Mouse (Mus musculus): ENCODE results near the gene 2210010C04Rik.
A peak's percentile ranks its signal among the peaks of the same experiment; 100 is the strongest.

The 2210010C04Rik gene

DNA sequence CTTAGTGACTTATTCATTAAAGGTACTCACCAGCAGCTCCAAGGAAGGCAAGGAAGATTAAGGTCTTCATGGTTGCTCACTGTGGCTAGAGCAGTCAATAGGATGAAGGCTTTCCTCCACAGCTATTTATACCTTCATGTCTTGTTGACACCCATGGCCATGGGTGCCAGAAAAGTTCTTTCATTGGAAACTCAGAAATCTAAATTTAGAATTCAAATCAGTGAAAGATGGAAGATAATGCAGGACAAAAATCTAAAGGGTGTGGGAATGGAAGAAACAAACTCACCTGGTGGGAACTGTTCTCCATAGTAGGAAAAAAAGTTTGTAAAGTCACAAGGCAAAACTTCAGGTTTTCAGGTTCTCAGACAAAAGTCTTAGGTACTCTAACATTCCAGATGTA, at the start of gene 2210010C04Rik:
Gene 2210010C04Rik (minus strand): TSS at position 101 of the 400 bp plus-strand sequence.
- no peak for DNase-seq (ENCODE audit: low read depth, low spot score)

DNA sequence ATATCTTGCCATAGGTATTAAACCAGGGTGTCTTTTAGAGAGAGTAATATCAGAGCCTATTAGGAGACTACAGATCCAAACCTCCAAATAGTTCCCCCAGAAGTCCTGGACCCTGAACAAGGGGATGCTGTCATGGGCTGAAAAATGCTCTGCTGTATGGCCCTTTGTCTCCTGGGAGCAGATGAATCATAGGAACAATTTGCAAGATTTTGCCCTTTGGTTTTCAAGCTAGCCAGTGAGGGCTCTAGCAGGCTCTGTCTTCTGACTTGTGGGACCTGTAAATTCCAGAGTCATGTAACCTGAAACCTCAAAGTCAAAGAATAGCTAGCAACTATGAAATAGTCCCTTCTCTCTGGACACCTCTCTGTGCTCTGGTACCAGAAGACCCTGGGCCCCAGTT, 44.8 kb upstream of the 2210010C04Rik start:
- no peak for DNase-seq (ENCODE audit: low read depth, low spot score)

DNA sequence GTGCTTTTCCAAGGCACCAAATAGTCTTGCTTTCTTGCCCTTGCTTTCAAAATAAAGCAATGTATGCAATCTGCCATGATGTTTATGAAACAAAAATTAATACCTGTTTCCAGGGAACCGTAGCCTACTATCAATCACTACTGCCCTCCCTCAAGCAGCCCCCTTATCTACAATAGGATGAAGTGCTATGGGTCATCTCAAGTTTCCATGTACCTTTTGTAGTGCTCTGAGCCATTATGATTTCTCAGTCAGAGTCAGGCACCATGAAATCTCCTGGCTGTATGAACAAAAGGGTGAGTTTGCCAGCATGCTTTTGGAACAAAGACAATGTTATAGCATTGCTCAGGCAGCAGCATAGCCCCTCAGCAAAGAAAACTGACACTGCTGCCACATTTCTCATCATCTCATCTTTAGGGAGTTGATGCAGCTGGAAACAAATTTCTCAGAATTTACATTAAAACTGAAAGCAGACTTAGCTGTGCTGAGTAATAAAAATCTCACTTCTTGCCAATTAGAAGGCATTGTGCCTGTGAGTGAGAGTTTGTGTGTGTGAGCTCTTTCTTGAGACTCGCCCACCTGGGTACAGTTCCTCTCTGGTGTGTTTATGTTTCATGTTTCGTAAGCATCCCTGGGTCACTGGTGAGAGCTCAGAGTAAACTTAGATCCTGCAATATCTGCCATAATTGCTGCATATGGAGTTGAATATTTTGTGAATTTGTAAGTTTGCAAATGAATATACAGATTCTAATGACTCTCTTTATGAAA, 43.4 kb upstream of the 2210010C04Rik start:
- DNase-seq (ENCODE audit: low read depth, low spot score), result no peak

DNA sequence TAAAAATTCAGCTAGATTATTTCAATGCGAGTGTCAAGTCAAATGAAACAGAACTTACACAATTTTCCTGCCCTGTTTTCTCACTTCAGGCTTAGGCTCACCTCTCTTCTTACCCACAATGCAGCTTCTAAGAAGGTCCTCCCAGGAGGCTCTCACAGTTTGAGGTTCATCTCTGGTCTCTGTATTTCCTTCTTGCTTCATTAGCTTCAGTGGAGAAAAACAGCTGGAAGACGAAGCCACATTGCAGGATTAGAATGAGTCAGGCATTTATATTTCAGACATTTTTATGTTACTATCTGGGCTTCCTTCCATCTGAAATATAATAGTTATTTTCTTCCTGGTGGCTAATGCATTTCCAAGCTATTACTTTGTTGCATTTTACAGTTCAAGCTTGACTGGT, 40.4 kb upstream of the 2210010C04Rik start:
- no peak for DNase-seq (ENCODE audit: low read depth, low spot score)

DNA sequence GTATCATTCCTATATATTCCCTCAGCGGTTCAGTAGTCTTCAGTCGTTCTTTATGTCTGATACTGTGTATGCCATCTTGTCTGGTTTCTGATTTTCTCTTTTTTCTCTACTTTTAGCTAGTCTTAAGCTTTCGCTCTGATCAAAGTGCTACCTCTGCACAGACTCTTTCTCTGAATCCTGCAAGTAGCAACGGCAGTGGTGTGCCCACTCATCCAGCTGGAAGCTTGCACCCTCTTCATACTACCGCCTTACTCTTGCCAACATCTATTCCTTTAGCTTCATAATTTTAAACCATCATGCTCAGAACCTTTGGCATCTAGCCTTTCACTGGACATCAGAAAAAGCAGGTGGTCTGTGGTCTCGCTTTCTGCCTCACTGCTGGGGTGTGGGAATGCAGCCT, 28.0 kb upstream of the 2210010C04Rik start:
- DNase-seq (ENCODE audit: low read depth, low spot score), result no peak

DNA sequence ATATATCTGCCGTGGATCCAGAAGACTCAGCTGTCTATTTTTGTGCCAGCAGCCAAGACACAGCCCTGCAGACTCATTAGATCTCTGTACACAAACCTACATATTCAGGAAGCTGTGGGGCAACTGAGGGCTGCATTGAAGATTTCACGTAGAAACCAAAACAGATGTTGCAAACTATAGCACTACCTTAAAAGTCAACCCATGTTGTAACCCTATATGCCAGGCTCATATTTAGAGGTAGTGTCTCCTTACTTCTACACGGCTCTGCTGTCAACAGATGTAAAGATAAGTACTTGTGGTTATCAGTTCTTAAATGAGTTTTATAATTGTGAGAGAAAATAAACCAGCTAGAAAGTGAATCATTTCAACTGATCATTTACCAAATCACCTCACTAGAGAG, 27.4 kb upstream of the 2210010C04Rik start:
- peak; percentile 25 for DNase-seq (ENCODE audit: low read depth, low spot score)

DNA sequence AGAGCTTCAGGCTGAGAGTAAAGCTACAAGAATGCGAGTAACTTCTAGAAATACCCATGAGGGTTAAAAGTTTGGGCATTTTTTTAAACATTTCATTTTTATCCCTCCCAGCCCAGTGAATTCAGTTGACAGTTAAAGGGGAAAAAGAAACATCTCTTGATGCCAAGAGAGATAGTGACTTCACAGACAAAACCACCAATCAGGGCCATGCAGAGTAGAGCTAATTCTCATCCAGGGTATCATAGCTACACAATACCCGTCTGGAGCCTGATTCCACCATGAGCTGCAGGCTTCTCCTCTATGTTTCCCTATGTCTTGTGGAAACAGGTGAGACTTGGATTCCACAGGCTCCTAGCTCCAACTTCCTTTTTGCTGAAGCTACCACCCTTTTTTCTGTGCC, 26.8 kb upstream of the 2210010C04Rik start:
- peak; percentile 40 for DNase-seq (ENCODE audit: low read depth, low spot score)

DNA sequence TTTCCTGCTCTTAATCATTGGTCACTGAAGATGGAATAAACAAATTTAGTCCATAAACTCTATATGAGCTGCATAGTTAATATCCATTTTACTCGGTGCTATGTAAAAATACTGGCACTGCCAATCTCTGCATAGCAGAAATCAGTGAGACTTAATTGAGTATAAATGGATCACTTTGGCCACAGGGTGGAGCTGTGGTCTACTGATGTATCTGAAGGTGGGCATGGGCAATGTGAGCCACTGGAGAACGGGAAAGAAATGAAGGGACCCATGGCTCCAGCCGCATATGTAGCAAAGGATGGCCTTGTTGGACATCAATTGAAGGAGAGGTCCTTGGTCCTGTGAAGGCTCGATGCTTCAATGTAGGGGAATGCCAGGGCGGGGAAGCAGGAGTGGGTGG, 25.8 kb upstream of the 2210010C04Rik start:
- peak; percentile 70 for DNase-seq (ENCODE audit: low read depth, low spot score)

DNA sequence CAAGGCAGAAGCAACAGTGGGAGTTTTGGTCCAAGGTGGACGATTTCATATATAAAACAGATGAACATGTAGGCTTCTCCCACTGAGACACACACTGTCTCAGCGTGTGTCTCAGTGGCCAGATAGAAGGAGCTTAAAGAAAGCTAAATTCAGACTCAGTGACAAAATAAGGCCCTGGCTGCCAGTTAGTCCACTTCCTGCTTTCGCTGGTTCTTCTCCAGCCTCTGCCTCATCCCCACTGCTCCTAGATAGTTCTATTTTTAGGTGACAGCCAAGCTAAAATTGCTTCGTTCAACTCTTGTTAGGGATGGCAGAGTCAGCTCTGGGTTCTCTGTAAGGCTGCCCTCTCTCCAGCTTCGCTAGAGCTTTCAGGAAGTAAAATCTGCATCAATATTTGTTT, 22.3 kb upstream of the 2210010C04Rik start:
- no peak for DNase-seq (ENCODE audit: low read depth, low spot score)

DNA sequence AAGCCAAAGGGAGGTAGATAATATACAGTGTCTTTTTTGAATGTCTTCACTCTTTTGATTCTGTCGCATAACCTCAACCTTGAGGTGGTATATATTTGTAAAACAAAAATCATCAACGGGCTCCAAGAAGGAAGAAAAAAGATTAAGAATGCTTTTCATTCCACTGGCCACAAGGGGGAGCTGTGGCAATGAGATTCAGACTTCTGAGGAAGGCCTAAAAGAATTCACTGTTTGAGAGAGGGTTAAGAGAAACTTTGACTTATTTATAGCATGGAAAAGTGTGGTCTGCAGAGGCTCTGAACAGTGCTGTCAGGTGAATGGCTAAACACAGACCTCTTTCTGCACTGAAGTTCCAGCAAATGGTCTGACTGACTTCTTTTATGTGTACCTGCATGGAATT, 20.3 kb upstream of the 2210010C04Rik start:
- DNase-seq (ENCODE audit: low read depth, low spot score), result peak; percentile 77

DNA sequence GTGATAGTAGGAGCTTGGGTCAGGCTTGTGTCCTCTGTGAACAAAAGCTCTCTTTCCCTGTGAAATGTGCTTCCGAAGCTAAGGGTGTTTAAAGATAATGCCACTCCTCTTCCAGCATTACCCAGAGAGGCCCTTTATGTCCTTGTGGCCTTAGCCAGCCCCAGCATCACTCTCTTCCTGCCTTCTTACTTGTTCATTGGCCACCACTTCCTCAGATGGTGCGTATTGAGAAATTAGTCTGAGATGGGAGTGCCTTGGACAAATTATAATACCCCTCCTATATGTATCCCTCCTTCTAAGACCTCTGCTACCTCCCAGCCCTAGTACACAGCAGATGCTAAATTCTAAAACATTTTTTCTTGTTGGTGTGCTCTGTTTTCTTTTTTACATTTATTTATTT, 19.1 kb upstream of the 2210010C04Rik start:
- DNase-seq (ENCODE audit: low read depth, low spot score), result no peak

DNA sequence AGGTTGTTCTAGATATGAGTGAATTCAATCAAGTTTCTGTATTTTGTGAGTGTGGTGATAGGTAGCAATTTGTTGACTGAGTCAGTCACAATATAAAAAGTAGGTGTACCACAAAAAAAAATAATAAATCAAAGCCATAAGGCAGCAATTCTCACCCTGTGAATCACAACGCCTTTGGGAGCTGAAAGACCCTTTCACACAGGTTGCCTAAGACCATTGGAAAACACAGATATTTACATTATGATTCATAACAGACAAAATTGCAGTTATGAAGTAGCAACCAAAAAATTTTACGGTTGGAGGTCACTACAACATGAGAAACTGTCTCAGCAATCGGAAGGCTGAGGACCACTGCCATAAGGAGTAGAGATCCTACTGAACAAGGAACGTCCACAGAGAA, 16.5 kb upstream of the 2210010C04Rik start:
- no peak for DNase-seq (ENCODE audit: low read depth, low spot score)

DNA sequence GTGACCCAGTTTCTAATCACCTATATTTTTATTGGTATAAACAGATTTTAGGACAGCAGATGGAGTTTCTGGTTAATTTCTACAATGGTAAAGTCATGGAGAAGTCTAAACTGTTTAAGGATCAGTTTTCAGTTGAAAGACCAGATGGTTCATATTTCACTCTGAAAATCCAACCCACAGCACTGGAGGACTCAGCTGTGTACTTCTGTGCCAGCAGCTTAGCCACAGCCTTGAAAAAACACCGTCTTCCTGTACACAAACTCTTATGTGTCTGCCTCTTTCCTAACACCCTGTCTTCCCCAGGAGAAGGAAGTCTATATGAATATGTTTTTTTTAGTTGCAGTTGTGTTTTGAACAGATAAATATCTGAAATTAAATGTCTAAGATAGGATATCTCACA, 13.3 kb upstream of the 2210010C04Rik start:
- DNase-seq (ENCODE audit: low read depth, low spot score), result no peak

DNA sequence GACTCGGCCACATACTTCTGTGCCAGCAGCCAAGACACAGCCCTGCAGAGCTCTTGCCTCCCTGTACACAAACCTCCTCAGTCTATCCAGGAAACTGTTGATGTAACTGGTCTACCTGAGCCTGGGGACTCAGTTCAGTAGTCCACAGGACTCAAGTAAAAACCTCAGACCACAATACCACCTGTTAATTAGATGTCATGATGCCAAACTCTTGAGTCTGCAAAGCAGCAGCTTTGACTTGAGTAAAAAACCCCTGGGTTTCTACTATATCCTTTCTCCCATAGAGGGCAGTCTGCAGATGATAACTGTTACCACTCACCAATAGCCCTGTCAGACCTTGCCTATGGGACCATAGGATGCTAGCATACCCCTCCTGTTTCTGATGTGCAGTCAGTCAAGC, 12.7 kb upstream of the 2210010C04Rik start:
- peak; percentile 40 for DNase-seq (ENCODE audit: low read depth, low spot score)

DNA sequence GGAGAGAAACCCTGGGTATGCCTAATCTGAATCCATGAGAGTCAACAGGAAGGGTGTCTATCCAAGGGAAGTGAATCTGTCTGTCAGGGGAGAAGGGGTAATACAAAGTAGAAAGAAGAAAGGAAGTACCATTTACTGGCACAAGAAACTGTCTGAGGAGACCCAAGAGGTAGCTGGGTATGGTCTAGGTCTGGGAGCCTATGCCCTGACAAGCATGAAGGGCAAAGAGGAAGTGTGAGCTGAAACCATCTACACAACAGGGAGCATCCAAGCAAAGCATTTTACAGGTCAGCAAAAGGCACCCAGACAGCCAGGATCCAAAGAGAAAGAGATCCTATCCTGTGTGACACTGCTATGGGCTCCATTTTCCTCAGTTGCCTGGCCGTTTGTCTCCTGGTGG, 11.9 kb upstream of the 2210010C04Rik start:
- DNase-seq (ENCODE audit: low read depth, low spot score), result no peak

DNA sequence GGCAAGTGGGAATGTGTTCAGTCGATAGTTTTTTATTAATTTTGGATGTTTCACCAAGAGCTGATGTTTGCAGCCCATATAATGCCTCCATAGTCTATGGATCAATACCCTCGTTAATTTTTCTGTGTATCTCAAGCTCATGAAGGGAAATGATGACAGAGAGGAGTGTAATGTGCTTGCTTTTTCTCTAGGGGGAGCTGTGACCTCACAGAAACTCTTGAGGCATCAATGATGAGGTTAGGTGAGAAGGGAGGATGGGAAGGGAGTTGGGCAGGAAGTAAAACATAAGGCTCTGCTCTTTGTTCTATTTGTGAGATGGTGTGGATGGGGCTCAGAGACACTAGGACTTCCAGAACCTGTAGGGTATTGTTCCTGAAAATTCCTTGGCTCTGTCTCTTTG, 11.2 kb upstream of the 2210010C04Rik start:
- DNase-seq (ENCODE audit: low read depth, low spot score), result peak; percentile 75

DNA sequence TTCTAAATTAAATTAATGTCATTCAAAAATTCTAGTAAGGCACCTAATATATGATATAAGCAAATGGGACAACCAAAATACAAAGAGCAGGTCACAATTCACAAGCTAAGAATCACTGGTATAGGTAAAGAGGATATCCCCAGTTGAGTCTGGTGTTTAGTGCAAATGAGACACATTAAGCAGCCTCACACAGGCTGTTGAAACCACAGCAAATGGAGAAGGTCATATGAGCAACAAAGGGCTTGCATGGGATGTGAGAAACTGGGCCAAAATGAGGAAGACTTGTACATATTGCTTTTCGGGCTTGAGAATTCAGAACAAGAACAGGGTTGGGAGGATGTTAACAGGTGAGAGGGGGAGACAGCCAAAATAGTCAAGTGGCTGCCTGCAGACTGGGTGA, 9.4 kb upstream of the 2210010C04Rik start:
- DNase-seq (ENCODE audit: low read depth, low spot score), result no peak

DNA sequence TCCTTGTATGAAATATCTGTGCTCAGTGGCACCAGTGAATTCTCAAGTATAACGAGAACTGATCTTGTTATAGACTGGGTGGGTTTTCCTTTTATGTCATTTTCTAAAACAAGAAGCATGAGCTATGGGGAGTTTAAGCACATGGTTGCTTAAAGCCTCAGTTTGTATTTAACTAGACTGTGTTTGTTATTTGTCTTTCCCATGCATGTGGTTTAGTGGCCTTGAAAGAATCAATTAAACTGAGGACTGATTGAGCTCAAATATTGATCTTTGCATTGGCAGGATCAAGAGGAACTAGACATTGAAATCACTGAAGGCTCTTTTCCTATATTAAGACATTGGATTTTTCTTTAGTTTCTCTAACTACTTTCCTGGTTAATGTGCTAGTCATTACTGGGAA, 9.0 kb upstream of the 2210010C04Rik start:
- DNase-seq (ENCODE audit: low read depth, low spot score), result no peak

DNA sequence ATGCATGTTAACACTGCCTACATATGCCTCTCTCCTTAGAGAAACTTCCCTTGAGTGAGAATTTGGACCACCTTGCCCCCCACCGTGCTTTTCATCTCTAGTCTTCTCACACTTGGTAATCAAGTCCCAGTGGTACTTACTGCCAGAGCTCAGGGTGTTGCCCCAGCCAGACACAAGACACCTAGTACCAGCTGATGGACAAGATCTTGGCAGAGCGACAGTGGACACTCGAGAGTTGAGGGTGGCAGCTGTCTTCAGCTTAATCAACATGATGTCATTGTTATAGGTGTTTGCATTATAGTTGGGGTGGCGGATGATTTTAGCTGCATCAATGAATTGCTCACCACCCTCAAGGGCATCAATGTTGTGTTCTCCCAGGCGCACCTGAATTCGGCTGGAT, 2.5 kb downstream of the 2210010C04Rik start:
- DNase-seq (ENCODE audit: low read depth, low spot score), result no peak

DNA sequence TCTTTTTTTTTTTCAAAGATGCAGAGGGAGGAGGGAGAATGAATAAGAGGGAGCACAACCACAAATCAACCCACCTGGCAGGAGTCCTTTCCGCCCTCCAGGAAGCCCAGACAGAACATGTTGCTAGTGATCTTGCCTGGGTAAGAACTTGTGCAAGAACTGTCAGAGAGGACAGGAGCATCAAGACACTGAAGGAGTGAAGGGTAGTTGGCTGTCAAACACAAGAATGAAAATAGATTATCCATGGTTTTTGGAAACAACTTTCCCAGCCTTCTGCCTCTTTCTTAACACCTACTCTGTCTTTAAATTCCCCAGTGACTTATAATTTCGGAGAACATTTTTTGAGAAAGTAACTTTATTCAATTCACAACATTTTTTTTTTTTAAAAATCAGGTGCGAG, 3.1 kb downstream of the 2210010C04Rik start:
- no peak for DNase-seq (ENCODE audit: low read depth, low spot score)

DNA sequence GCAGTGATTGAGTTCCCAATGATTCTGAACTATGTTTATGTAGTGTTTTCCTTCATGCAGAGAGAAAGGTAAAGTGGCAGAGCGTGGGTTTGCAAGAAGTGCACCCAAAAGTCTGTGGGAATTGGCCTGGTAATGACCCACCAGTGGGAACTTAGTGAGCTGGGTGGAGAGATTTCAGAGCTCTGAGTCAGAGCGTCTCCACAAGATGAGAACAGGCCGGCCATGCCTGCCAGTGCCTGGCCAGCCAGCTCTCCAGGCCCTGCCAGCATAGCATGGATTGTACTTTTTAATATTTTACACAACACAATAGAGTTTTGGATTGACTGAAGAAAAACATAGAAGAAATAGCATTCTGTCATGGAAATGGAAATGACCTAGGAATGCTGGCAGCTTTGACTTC, 4.5 kb downstream of the 2210010C04Rik start:
- DNase-seq (ENCODE audit: low read depth, low spot score), result no peak

DNA sequence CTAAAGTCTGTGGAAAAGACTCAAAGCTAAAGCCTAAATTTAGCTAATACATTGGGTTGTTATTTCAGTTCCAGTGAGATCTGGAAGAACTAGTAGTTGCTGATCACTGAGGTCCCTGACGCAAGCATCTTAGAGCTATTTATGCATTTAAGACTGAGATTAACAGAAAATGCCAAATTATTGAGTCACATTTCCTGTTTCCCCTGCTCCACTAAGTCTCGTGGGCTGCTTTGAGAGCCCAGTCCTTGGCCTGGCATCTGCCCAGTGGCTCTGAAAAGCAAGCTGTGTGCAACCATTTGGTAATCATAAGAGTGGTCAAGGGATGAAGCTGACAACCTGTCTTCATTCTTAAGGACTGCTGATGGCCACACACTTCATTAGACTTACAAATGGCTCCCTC, 8.3 kb downstream of the 2210010C04Rik start:
- DNase-seq (ENCODE audit: low read depth, low spot score), result no peak

DNA sequence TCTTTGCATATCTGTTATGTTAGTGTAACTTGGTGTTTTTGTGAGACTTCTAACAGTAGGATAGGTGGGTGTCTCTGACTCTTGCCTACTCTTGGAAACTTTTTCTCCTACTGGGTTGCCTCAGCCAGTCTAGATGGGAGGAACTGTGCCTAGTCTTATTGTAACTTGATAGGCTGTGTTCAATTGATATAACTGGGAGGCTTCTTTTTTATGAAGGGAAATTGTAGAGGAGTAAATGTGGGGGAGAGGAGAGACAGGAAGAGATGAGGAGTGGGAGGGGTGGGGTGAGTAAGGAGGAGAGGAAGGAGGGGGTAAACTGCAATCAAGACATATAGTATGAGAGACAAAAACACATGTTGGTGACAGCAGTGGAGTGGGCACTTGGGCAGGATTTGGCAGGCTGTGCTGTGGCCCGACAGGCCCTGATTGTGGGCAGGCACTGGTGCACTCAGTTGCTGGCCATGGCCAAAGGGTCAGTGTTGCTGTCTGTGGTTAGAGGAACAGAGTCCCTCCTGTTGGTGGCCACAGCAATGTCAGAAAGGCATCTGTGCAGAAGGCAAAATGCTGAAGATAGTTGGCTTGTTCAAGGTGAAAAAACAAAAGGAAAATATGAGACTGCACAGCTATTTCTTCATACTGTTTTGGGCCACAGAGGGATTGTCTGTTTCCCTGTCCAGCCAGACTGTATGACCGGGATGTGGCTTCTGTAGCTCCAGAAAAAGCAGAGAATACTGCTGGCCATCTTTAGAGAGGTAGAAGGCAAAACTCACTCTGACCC, 9.2 kb downstream of the 2210010C04Rik start:
- no peak for DNase-seq (ENCODE audit: low read depth, low spot score)

All from CD4-positive, CD25-positive, alpha-beta regulatory T cell, adult 2 months (primary cell).